Mouse (Mus musculus): ENCODE data around the gene Cntrob. TPM values are rescaled to one million over a fixed set of nuclear protein-coding genes. Genes with fewer than 3 reads are reported as not detected.
"Not testable (repeated sequence)": the region's sequence is repeated elsewhere in the genome, so short reads cannot be mapped to it uniquely, and the experiment has no call there.

The Cntrob gene
- polyA plus RNA-seq, 1 experiment from 2014 or later: 13.9 TPM

DNA sequence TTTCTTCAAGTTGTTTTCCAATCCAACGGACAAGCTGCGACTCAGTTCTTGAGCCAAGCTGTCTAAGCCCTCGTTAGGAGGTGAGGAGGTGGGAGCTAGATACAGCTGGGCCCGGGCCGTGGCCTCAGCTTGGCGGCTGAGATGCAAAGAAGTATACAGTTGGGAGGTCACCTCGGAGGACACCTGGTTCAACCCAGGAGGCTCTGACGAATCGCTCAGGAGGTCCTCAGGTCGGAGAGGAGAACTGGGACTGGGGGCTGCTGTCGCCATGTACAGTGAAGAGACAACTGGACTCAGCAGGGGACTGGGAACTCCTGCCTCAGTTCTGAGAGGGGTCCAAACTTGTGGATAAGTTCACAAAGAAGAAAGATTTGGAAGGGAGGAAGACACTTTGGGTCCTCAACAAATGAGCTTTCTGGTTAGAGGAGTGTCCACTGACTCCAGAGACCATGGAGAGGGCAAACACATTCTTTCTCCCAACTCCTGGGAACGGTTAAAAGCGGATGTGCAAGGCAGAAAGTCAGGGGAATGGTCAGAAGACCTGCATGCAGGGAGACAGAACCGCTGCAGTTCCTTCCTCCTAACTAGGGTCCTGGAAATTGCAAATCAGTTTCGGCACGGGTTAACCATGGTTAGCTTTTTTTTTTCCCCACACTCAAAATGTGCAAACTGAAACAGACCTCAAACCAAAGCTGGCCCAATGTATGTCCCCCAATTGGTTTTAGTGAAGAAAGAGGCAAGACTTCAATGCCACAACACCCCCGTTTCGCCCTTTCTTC lies 693 bp downstream of the Cntrob start:
- H3K4me2 ChIP-seq (ENCODE audit: low read length): peak overlapping the region; percentile 68
- ATAC-seq (no peak), DNase-seq (ENCODE audit: low spot score) (no peak)
- 11% methylated on average over 18 of the region's 18 CpGs for WGBS
- peaks cover 26% of the 10 kb centered on the region for H3K36me3 ChIP-seq (ENCODE audit: control insufficient read depth, insufficient read depth, low read length)
- no peaks in the 10 kb centered on the region for H3K27me3 ChIP-seq (replicated peaks; ENCODE audit: control insufficient read depth, insufficient read depth, low read length)
- H3K4me1 ChIP-seq (ENCODE audit: control insufficient read depth, insufficient read depth, low read length): peaks cover 31% of the 10 kb centered on the region
- peak overlapping the region; percentile 73 for H3K9ac ChIP-seq (ENCODE audit: low read length)
- H3K4me3 ChIP-seq (ENCODE audit: low read depth, low read length): peak overlapping the region; percentile 55
- peak overlapping the region; percentile 82 for H3K27ac ChIP-seq (ENCODE audit: low read depth, low read length)
- no peaks in the 10 kb centered on the region for H3K9me3 ChIP-seq (replicated peaks; ENCODE audit: control insufficient read depth, low read length)

DNA sequence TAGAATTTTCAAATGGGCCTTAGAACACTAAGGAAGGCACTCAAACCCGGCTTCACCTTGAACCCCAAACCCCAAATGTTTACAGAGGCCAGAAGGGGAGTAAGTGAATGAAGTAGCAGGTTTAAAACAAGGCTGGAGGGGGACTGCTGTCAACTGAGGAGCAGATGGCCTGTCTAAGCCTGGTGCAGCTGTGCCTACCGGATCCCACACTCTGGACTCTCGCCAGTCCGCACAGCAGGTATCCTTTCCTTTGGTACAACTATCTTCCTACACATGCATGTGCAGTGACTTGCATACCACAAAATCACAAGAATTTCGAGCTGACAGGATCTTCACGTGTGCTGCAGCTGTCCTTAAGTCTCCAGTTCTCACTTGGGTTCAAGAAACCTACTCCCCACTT lies 1.6 kb downstream of the Cntrob start:
- peak overlapping the region; percentile 68 for H3K4me2 ChIP-seq (ENCODE audit: low read length)
- 42% methylated on average over 6 of the region's 6 CpGs for WGBS
- H3K9ac ChIP-seq (ENCODE audit: low read length): peak overlapping the region; percentile 73
- no peak for ATAC-seq
- H3K27me3 ChIP-seq (replicated peaks; ENCODE audit: control insufficient read depth, insufficient read depth, low read length): no peaks in the 10 kb centered on the region
- H3K9me3 ChIP-seq (replicated peaks; ENCODE audit: control insufficient read depth, low read length): no peaks in the 10 kb centered on the region
- peak; percentile 45 for DNase-seq (ENCODE audit: low spot score)
- peaks cover 31% of the 10 kb centered on the region for H3K4me1 ChIP-seq (ENCODE audit: control insufficient read depth, insufficient read depth, low read length)
- H3K27ac ChIP-seq (ENCODE audit: low read depth, low read length): no peak overlapping the region
- peaks cover 35% of the 10 kb centered on the region for H3K36me3 ChIP-seq (ENCODE audit: control insufficient read depth, insufficient read depth, low read length)
- peak overlapping the region; percentile 55 for H3K4me3 ChIP-seq (ENCODE audit: low read depth, low read length)

DNA sequence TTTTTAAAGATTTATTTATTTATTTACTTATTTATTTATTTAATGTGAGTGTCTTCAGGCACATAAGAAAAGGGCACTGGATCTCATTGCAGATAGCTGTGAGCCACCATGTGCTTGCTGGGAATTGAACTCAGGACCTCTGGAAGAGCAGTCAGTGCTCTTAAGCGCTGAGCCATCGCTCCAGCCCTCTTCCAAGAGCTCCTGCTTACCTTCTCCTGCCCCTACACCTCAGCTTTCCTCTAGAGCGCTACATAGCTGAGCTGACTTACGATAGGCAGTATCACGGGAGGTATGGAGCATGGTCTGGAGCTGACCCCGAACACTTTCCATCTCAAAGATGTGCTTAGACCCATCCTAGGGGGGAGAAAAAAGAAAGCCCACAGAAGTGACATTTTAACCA lies 2.0 kb downstream of the Cntrob start:
- H3K9me3 ChIP-seq (replicated peaks; ENCODE audit: control insufficient read depth, low read length): no peaks in the 10 kb centered on the region
- peak overlapping the region; percentile 73 for H3K9ac ChIP-seq (ENCODE audit: low read length)
- no peak overlapping the region for H3K4me3 ChIP-seq (ENCODE audit: low read depth, low read length)
- ATAC-seq (no peak), DNase-seq (ENCODE audit: low spot score) (no peak)
- peaks cover 28% of the 10 kb centered on the region for H3K4me1 ChIP-seq (ENCODE audit: control insufficient read depth, insufficient read depth, low read length)
- peak overlapping the region; percentile 68; the same call in 1 of the 2 replicates for H3K4me2 ChIP-seq (ENCODE audit: low read length)
- H3K27me3 ChIP-seq (replicated peaks; ENCODE audit: control insufficient read depth, insufficient read depth, low read length): no peaks in the 10 kb centered on the region
- 85% methylated on average over 6 of the region's 6 CpGs for WGBS
- peaks cover 39% of the 10 kb centered on the region for H3K36me3 ChIP-seq (ENCODE audit: control insufficient read depth, insufficient read depth, low read length)
- H3K27ac ChIP-seq (ENCODE audit: low read depth, low read length): no peak overlapping the region

DNA sequence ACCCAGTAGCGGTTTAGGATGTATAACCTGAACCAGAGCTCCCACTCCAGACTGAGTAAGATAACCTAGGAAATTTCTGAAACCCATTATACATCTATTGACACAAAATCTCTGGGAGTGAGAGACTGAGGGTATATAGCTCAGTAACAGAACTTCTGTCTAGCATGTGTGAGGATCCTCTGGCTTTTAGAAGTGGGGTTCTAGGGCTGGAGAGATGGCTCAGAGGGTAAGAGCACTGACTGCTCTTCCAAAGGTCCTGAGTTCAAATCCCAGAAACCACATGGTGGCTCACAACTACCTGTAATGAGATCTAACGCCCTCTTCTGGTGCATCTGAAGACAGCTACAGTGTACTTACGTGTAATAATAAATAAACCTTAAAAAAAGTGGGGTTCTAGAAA lies 5.6 kb downstream of the Cntrob start:
- not testable (repeated sequence) for H3K4me3 ChIP-seq (ENCODE audit: low read depth, low read length); H3K27me3 ChIP-seq (replicated peaks; ENCODE audit: control insufficient read depth, insufficient read depth, low read length); ATAC-seq; H3K4me2 ChIP-seq (ENCODE audit: low read length); H3K9me3 ChIP-seq (replicated peaks; ENCODE audit: control insufficient read depth, low read length); H3K9ac ChIP-seq (ENCODE audit: low read length); H3K27ac ChIP-seq (ENCODE audit: low read depth, low read length); DNase-seq (ENCODE audit: low spot score)
- Histone ChIP-seq H3K36me3 (ENCODE audit: control insufficient read depth, insufficient read depth, low read length) (peaks cover 67% of the 10 kb centered on the region), H3K4me1 (ENCODE audit: control insufficient read depth, insufficient read depth, low read length) (peaks cover 16% of the 10 kb centered on the region)
- 92% methylated on average over 3 of the region's 3 CpGs for WGBS

DNA sequence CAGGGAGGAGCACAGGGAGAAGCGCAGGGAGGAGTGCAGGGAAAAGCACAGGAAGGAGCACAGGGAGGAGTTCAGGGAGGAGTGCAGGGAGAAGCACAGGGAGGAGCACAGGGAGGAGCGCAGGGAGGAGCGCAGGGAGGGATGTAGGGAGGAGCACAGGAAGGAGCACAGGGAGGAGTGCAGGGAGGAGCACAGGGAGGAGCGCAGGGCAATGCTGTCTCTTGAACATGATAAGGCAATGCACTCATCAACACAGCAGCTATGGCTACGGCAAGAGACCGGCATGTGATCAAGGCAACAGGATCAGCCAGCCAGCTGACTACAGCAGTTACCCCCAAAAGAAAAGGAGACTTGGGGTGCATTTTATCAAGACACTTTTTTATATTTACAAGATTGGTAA lies 7.2 kb downstream of the Cntrob start:
- WGBS: 98% methylated on average over 6 of the region's 6 CpGs
- H3K4me1 ChIP-seq (ENCODE audit: control insufficient read depth, insufficient read depth, low read length): no peaks in the 10 kb centered on the region
- no peak overlapping the region for H3K9ac ChIP-seq (ENCODE audit: low read length)
- ATAC-seq: no peak
- no peaks in the 10 kb centered on the region for H3K27me3 ChIP-seq (replicated peaks; ENCODE audit: control insufficient read depth, insufficient read depth, low read length)
- H3K27ac ChIP-seq (ENCODE audit: low read depth, low read length): no peak overlapping the region
- no peaks in the 10 kb centered on the region for H3K9me3 ChIP-seq (replicated peaks; ENCODE audit: control insufficient read depth, low read length)
- no peak for DNase-seq (ENCODE audit: low spot score)
- H3K4me3 ChIP-seq (ENCODE audit: low read depth, low read length): no peak overlapping the region
- H3K36me3 ChIP-seq (ENCODE audit: control insufficient read depth, insufficient read depth, low read length): peaks cover 80% of the 10 kb centered on the region
- no peak overlapping the region for H3K4me2 ChIP-seq (ENCODE audit: low read length)

DNA sequence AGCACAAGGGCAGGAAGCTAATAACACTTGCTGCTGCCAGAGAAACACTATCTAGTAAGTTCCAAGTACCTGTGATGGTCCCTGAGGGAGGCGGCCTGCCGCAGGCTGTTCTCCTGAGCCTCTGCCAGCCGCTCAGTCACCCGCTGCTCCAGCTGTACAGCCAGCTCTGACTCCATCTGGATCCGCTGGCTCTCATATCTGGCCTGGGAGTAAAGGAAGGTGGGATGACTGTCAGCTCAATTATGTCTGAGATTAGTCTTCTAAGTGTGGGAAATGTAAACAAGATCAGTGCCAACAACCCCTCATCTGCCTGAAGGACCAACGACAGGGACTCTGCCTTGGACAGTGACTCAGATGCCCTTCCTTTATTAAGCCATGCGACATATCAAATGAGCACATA lies 12.3 kb downstream of the Cntrob start:
- ATAC-seq: no peak
- WGBS: 81% methylated on average over 7 of the region's 7 CpGs
- Histone ChIP-seq H3K36me3 (ENCODE audit: control insufficient read depth, insufficient read depth, low read length) (peaks cover 91% of the 10 kb centered on the region), H3K27ac (ENCODE audit: low read depth, low read length) (no peak overlapping the region), H3K9ac (ENCODE audit: low read length) (no peak overlapping the region), H3K9me3 (replicated peaks; ENCODE audit: control insufficient read depth, low read length) (no peaks in the 10 kb centered on the region), H3K27me3 (replicated peaks; ENCODE audit: control insufficient read depth, insufficient read depth, low read length) (no peaks in the 10 kb centered on the region), H3K4me2 (ENCODE audit: low read length) (no peak overlapping the region), H3K4me3 (ENCODE audit: low read depth, low read length) (no peak overlapping the region), H3K4me1 (ENCODE audit: control insufficient read depth, insufficient read depth, low read length) (no peaks in the 10 kb centered on the region)
- no peak for DNase-seq (ENCODE audit: low spot score)

DNA sequence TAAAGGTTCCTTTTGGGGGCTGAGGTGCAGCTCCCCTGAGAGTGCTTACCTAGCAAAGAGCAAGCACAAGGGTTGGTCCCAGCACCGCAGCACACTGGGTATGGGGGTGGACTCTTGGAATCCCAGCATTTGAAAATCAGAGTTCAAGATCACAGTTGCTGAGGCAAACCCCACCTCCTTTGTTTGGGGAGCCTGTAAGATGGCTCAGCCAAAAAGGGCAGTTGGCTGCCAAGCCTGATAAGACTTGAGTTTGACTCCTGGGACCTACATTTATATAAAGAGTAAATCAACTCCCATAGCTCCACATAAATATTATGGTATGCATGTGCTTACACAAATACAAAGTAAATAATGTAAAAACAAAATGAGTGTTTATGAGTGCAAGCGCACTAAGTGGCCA lies 17.5 kb downstream of the Cntrob start:
- no peak overlapping the region for H3K4me3 ChIP-seq (ENCODE audit: low read depth, low read length)
- H3K4me1 ChIP-seq (ENCODE audit: control insufficient read depth, insufficient read depth, low read length): no peaks in the 10 kb centered on the region
- no peak for DNase-seq (ENCODE audit: low spot score)
- no peak overlapping the region for H3K27ac ChIP-seq (ENCODE audit: low read depth, low read length)
- H3K4me2 ChIP-seq (ENCODE audit: low read length): no peak overlapping the region
- no peaks in the 10 kb centered on the region for H3K27me3 ChIP-seq (replicated peaks; ENCODE audit: control insufficient read depth, insufficient read depth, low read length)
- no peak for ATAC-seq
- H3K9me3 ChIP-seq (replicated peaks; ENCODE audit: control insufficient read depth, low read length): no peaks in the 10 kb centered on the region
- H3K9ac ChIP-seq (ENCODE audit: low read length): no peak overlapping the region
- peaks cover 93% of the 10 kb centered on the region for H3K36me3 ChIP-seq (ENCODE audit: control insufficient read depth, insufficient read depth, low read length)
- 92% methylated on average over 2 of the region's 2 CpGs for WGBS

DNA sequence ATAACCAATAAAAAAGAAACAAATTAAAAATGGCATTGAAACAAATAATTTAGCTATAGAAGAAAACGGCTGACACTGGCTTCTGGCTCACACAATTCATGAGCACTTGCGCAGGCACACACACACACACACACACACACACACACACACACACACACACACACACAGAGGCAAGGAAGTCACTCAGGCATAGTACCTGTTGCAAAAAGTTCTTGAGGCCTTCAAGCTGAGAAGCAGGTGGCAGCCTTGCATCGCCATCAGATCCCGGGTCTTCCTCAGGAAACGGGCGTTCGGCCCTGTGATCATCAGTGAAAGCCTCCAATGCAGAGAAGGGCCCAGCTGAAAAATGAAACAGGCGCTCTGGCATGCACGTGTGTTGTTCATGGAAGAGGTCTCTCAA lies 18.3 kb downstream of the Cntrob start:
- Histone ChIP-seq H3K9me3 (replicated peaks; ENCODE audit: control insufficient read depth, low read length) (no peaks in the 10 kb centered on the region), H3K4me1 (ENCODE audit: control insufficient read depth, insufficient read depth, low read length) (no peaks in the 10 kb centered on the region), H3K4me3 (ENCODE audit: low read depth, low read length) (no peak overlapping the region), H3K9ac (ENCODE audit: low read length) (no peak overlapping the region), H3K36me3 (ENCODE audit: control insufficient read depth, insufficient read depth, low read length) (peaks cover 91% of the 10 kb centered on the region), H3K27me3 (replicated peaks; ENCODE audit: control insufficient read depth, insufficient read depth, low read length) (no peaks in the 10 kb centered on the region), H3K4me2 (ENCODE audit: low read length) (no peak overlapping the region), H3K27ac (ENCODE audit: low read depth, low read length) (no peak overlapping the region)
- ATAC-seq (no peak), DNase-seq (ENCODE audit: low spot score) (no peak)
- 93% methylated on average over 9 of the region's 9 CpGs for WGBS

DNA sequence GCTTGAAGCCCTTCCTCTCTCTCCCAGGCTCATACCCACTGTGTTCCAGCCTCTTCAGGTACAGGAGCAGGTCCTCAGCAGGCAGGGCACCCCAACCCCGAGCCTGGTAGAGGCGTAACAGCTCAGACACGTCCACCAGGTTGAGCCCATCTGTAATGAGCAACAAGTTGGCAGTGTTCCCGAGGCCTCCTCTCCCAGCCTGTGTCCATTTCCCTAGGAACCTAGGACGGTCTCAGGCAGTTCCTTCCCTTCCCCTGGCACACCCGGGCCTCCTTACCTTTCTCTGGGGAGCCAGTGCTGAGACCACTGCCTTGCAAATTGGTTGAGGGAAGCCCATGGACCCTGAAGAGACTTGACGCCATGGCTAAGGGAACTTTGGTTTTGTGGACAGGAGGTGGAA lies 20.8 kb downstream of the Cntrob start:
- no peak for ATAC-seq
- H3K36me3 ChIP-seq (ENCODE audit: control insufficient read depth, insufficient read depth, low read length): peaks cover 90% of the 10 kb centered on the region
- H3K27ac ChIP-seq (ENCODE audit: low read depth, low read length): no peak overlapping the region
- H3K27me3 ChIP-seq (replicated peaks; ENCODE audit: control insufficient read depth, insufficient read depth, low read length): no peaks in the 10 kb centered on the region
- no peak overlapping the region for H3K4me2 ChIP-seq (ENCODE audit: low read length)
- no peaks in the 10 kb centered on the region for H3K9me3 ChIP-seq (replicated peaks; ENCODE audit: control insufficient read depth, low read length)
- H3K4me3 ChIP-seq (ENCODE audit: low read depth, low read length): no peak overlapping the region
- H3K4me1 ChIP-seq (ENCODE audit: control insufficient read depth, insufficient read depth, low read length): no peaks in the 10 kb centered on the region
- WGBS: 79% methylated on average over 7 of the region's 7 CpGs
- no peak for DNase-seq (ENCODE audit: low spot score)
- no peak overlapping the region for H3K9ac ChIP-seq (ENCODE audit: low read length)

Data from forebrain, embryonic 14.5 days (tissue).